Mouse (Mus musculus) kidney, adult 18-20 months (tissue): ENCODE measurements around the gene Serpina1c.
A peak's percentile ranks its signal among the peaks of the same experiment; 100 is the strongest.
"Not testable (repeated sequence)": the region's sequence is repeated elsewhere in the genome, so short reads cannot be mapped to it uniquely, and the experiment has no call there.

Experiments
- DNase-seq: peaks from one replicate; pipeline ENCODE4 v3.0.0; 2021

The Serpina1c gene

GRCm38 (mm10) chr12:103904837-103905340 is at the start of gene Serpina1c:
TSS of gene Serpina1c (minus strand) at chr12:103904887.
- DNase-seq: not testable (repeated sequence)

DNA sequence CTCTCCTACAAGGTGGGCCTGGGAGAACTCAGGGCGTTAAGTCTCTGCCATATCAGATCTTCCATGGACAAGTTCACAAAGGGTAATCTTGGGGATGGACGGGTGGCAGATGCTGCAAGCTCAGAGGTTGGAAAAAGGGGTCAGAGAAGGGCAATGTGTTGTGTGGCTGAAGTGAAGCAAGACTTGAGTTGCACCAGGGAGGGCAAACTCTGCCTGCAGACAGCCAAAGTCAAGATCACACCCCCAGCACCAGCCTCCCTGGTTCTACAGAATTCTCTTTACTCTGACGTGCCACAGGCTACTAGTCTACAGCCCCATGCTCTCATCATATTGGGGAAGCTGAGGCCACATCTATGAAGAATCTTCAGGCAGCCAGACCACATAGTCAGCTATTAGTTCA is 48.3 kb upstream of the Serpina1c start:
- not testable (repeated sequence) for DNase-seq

DNA sequence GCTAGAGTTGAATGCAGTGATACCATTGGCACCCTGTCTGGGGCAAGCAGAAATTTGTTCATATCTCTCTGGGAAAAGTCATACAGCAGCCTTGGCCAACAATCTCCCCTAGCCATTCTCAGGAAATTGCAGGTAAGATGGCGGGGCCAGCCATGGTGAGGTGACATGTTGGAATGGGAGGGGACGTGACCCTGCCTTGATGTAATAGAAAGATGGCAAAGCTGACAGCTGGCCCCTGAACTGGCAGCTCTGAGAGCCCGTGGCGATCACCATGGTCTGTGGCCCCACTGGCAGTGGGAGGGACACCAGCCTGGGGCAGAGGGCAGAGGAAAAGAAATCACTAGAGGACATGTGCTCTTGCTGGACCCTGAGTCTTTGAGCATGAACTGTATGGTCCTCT is 41.6 kb upstream of the Serpina1c start:
- no peak for DNase-seq

- DNase-seq: peak; percentile 42
These were observed 4.5 kb upstream of the Serpina1c start for GRCm38 (mm10) chr12:103909181-103909580.

- DNase-seq: not testable (repeated sequence)
These were observed 3.1 kb upstream of the Serpina1c start for GRCm38 (mm10) chr12:103907746-103908145.

GRCm38 (mm10) chr12:103901929-103902328 is 2.8 kb downstream of the Serpina1c start:
- not testable (repeated sequence) for DNase-seq

- DNase-seq: not testable (repeated sequence)
These were observed 37.8 kb downstream of the Serpina1c start for GRCm38 (mm10) chr12:103866873-103867272.

- not testable (repeated sequence) for DNase-seq
These were observed 41.3 kb downstream of the Serpina1c start, which contains the start of gene Serpina1a for GRCm38 (mm10) chr12:103863101-103863974. TSS of gene Serpina1a (minus strand) at chr12:103863562.

DNA sequence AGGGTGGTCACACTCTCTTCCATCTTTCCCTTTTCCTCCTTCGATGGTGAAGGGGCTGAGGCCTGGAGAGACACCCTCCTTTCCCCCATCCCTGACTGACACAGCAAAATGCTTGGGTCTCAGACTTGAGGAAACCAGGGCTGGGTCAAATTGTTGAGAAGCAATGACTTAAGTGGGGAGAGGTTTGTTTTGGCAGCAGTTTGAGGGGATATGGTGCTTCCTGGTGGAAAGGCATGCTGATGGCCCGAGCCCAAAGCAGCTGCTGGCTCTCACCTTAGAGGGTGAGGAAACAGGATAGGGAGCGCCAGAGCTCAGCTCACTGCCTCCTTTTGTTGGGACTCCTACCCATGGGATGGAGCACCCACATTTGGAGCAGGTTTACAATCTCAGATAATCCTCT is 43.7 kb downstream of the Serpina1c start:
- no peak for DNase-seq

DNA sequence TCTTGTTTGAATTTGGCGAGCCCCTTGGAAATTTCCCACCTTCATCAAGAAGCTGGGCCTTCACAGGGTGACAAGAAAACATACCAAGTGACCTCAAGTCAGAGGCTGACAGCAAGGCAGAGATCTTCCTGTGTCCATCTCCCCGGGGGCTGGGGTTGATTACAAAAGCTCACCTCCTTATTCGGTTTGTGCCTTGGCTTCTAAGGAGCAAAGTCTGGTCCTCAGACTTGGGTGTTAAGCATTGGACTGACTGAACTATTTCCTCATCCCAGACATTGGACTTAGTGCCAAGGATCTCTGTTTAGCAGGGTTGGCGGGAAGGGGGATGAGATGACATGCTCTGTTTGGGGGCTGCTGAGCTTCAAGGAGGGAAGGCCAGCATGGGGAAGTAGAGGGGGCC is 44.1 kb downstream of the Serpina1c start:
- not testable (repeated sequence) for DNase-seq

DNA sequence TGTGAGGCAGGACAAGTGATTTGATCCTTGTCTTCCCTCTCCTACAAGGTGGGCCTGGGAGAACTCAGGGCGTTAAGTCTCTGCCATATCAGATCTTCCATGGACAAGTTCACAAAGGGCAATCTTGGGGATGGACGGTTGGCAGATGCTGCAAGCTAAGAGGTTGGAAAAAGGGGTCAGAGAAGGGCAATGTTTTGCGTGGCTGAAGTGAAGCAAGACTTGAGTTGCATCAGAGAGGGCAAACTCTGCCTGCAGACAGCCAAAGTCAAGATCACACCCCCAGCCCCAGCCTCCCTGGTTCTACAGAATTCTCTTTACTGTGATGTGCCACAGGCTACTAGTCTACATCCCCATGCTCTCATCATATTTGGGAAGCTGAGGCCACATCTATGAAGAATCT is 45.1 kb downstream of the Serpina1c start:
- not testable (repeated sequence) for DNase-seq

DNA sequence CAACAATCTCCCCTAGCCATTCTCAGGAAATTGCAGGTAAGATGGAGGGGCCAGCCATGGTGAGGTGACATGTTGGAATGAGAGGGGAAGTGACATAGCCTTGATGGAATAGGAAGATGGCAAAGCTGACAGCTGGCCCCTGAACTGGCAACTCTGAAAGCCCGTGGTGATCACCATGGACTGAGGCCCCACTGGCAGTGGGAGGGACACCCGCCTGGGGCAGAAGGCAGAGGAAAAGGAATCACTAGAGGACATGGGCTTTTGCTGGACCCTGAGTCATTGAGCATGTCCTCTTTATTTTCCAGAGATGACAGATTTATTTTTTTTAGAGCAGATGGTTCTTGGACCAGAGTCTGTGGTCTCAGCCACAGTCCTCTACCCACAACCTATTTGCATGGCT is 51.7 kb downstream of the Serpina1c start:
- DNase-seq: not testable (repeated sequence)
